Mouse (Mus musculus): Measurements from ENCODE around the gene Cyp2b13.
"Not testable (repeated sequence)": the region's sequence is repeated elsewhere in the genome, so short reads cannot be mapped to it uniquely, and the experiment has no call there.

DNA sequence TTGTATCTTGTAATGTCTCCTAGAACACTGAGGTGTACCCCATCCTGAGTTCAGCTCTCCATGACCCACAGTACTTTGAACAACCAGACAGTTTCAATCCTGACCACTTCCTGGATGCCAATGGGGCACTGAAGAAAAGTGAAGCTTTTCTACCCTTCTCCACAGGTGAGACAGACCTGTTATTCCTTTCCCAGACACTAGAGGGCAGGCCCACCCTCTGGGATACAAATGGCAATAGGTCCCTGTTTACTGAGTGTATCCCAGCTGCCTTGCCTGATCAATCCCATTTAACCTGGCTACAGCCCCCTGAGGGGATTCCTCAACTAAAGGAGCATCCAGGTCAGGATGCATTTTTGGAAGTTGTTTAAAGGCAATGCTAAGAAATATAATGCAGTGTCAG lies 27.3 kb downstream of the Cyp2b13 start:
- TF ChIP-seq CTCF (conservative IDR thresholded peaks at IDR 0.05; ENCODE audit: low read length); POU5F1 (IDR thresholded peaks at IDR 0.05; ENCODE audit: borderline replicate concordance, low read length); NANOG (IDR thresholded peaks at IDR 0.05; ENCODE audit: borderline replicate concordance, low read length): not testable (repeated sequence)
